Mouse (Mus musculus): Measurements from ENCODE around the gene Lbhd1. TPM values are rescaled to one million over a fixed set of nuclear protein-coding genes. Genes with fewer than 3 reads are reported as not detected.

The Lbhd1 gene
- total and polyA plus RNA-seq, 3 experiments = 15.5 to 123 (median 46.5) TPM

- no peak overlapping the region for H3K9ac ChIP-seq (ENCODE audit: control insufficient read depth, low read depth, low read length, poor library complexity, severe bottlenecking)
Measured at GRCm38 (mm10) chr19:8853117-8853516, 30.4 kb upstream of the Lbhd1 start.

GRCm38 (mm10) chr19:8857689-8858088 is 25.8 kb upstream of the Lbhd1 start:
- Histone ChIP-seq H3K4me3 (ENCODE audit: control insufficient read depth in 1 of 2, insufficient read depth in 1 of 2, low read depth in 2 of 2, low read length in 2 of 2) (no peak overlapping the region), H3K36me3 (ENCODE audit: control insufficient read depth in 1 of 2, insufficient read depth in 2 of 2, low read length in 2 of 2) (no peaks in the 10 kb centered on the region), H3K9me3 (replicated peaks; ENCODE audit: insufficient read depth, low read length) (no peaks in the 10 kb centered on the region), H3K4me1 (ENCODE audit: control insufficient read depth in 1 of 2, insufficient read depth in 2 of 2, low read length in 2 of 2) (no peaks in the 10 kb centered on the region), H3K9ac (ENCODE audit: control insufficient read depth, low read depth, low read length, poor library complexity, severe bottlenecking) (no peak overlapping the region), H3K27me3 (ENCODE audit: control insufficient read depth in 1 of 2, insufficient read depth in 2 of 2, low read length in 2 of 2) (no peaks in the 10 kb centered on the region), H3K79me2 (ENCODE audit: control insufficient read depth, insufficient read depth, low read length, poor library complexity) (no peaks in the 10 kb centered on the region), H3K27ac (ENCODE audit: control insufficient read depth, low read depth, low read length) (no peak overlapping the region)
- DNase-seq (ENCODE audit: low read depth, low spot score) = peak; percentile 76
- TF ChIP-seq GABPA (IDR thresholded peaks at IDR 0.05; ENCODE audit: low read depth, low read length) (no peak), BHLHE40 (IDR thresholded peaks at IDR 0.05; ENCODE audit: borderline replicate concordance, low read depth, low read length) (peak; percentile 75; the same call in 1 of the 2 replicates), E2F4 (IDR thresholded peaks at IDR 0.05; ENCODE audit: borderline replicate concordance, low read depth, low read length) (no peak), TBP (IDR thresholded peaks at IDR 0.05; ENCODE audit: low read depth, low read length) (no peak), CHD1 (IDR thresholded peaks at IDR 0.05; ENCODE audit: low read depth, low read length) (no peak), EP300 (IDR thresholded peaks at IDR 0.05; ENCODE audit: low read depth in 1 of 2, low read length in 2 of 2) (no peak), ZKSCAN1 (IDR thresholded peaks at IDR 0.05; ENCODE audit: low read depth, low read length) (no peak), CHD2 (IDR thresholded peaks at IDR 0.05; ENCODE audit: low read length) (no peak), MYB (IDR thresholded peaks at IDR 0.05; ENCODE audit: low read depth, low read length) (no peak), MAFK (IDR thresholded peaks at IDR 0.05; ENCODE audit: borderline replicate concordance, low read depth, low read length) (peak; percentile 99), SIN3A (IDR thresholded peaks at IDR 0.05; ENCODE audit: low read length) (peak; percentile 43; the same call in 1 of the 2 replicates), ZMIZ1 (IDR thresholded peaks at IDR 0.05; ENCODE audit: low read depth, low read length) (no peak), KAT2A (conservative IDR thresholded peaks at IDR 0.05; ENCODE audit: low read depth, low read length) (no peak), NELFE (IDR thresholded peaks at IDR 0.05; ENCODE audit: low read depth, low read length) (no peak), TCF12 (IDR thresholded peaks at IDR 0.05; ENCODE audit: low read depth, low read length) (no peak), ZNF384 (IDR thresholded peaks at IDR 0.05; ENCODE audit: low read depth, low read length) (no peak), SMC3 (IDR thresholded peaks at IDR 0.05; ENCODE audit: low read depth, low read length) (peak; percentile 89), MXI1 (IDR thresholded peaks at IDR 0.05; ENCODE audit: low read depth, low read length) (peak; percentile 64; the same call in 1 of the 2 replicates), CTCF (IDR thresholded peaks at IDR 0.05 in 2 of 3, conservative IDR thresholded peaks at IDR 0.05 in 1 of 3; ENCODE audit: control insufficient read depth in 1 of 3, insufficient read depth in 1 of 3, low read depth in 2 of 3, low read length in 3 of 3, poor library complexity in 1 of 3, severe bottlenecking in 1 of 3) (peak; percentile 73 to 85 (median 78)), MAX (IDR thresholded peaks at IDR 0.05; ENCODE audit: low read length) (peak; percentile 71), MAZ (IDR thresholded peaks at IDR 0.05; ENCODE audit: low read depth, low read length) (no peak), ZC3H11A (IDR thresholded peaks at IDR 0.05; ENCODE audit: low read depth, low read length) (peak; percentile 85), ETS1 (IDR thresholded peaks at IDR 0.05; ENCODE audit: low read depth, low read length) (no peak), RCOR1 (IDR thresholded peaks at IDR 0.05; ENCODE audit: low read depth, low read length) (no peak), JUND (IDR thresholded peaks at IDR 0.05; ENCODE audit: low read depth, low read length) (no peak), USF2 (IDR thresholded peaks at IDR 0.05; ENCODE audit: borderline replicate concordance in 1 of 2, insufficient read depth in 1 of 2, low read depth in 1 of 2, low read length in 2 of 2) (0 out of 4 replicates have a peak, but pooled peaks of 1 of the 2 experiments have one; percentile 46), MYC (IDR thresholded peaks at IDR 0.05; ENCODE audit: low read depth, low read length) (peak; percentile 89), UBTF (IDR thresholded peaks at IDR 0.05; ENCODE audit: borderline replicate concordance, insufficient read depth, low read depth, low read length) (no peak)

More at GRCm38 (mm10) chr19:8853117-8853516, 30.4 kb upstream of the Lbhd1 start:
- H3K4me3 ChIP-seq (ENCODE audit: control insufficient read depth in 1 of 2, insufficient read depth in 1 of 2, low read depth in 2 of 2, low read length in 2 of 2) = no peak overlapping the region
- no peak for DNase-seq (ENCODE audit: low read depth, low spot score)
- H3K27ac ChIP-seq (ENCODE audit: control insufficient read depth, low read depth, low read length) = no peak overlapping the region
- H3K27me3 ChIP-seq (ENCODE audit: control insufficient read depth in 1 of 2, insufficient read depth in 2 of 2, low read length in 2 of 2) = no peaks in the 10 kb centered on the region
- TF ChIP-seq MXI1 (IDR thresholded peaks at IDR 0.05; ENCODE audit: low read depth, low read length) (no peak), CTCF (IDR thresholded peaks at IDR 0.05 in 2 of 3, conservative IDR thresholded peaks at IDR 0.05 in 1 of 3; ENCODE audit: control insufficient read depth in 1 of 3, insufficient read depth in 1 of 3, low read depth in 2 of 3, low read length in 3 of 3, poor library complexity in 1 of 3, severe bottlenecking in 1 of 3) (no peak), HCFC1 (IDR thresholded peaks at IDR 0.05; ENCODE audit: low read depth, low read length) (no peak), TCF12 (IDR thresholded peaks at IDR 0.05; ENCODE audit: low read depth, low read length) (no peak), CHD2 (IDR thresholded peaks at IDR 0.05; ENCODE audit: low read length) (no peak), TAL1 (IDR thresholded peaks at IDR 0.05; ENCODE audit: low read length) (no peak), POLR2A (IDR thresholded peaks at IDR 0.05; ENCODE audit: control insufficient read depth in 1 of 2, insufficient read depth in 1 of 2, low read depth in 1 of 2, low read length in 2 of 2, poor library complexity in 1 of 2) (no peak), CHD1 (IDR thresholded peaks at IDR 0.05; ENCODE audit: low read depth, low read length) (no peak), JUND (IDR thresholded peaks at IDR 0.05; ENCODE audit: low read depth, low read length) (no peak)
- H3K79me2 ChIP-seq (ENCODE audit: control insufficient read depth, insufficient read depth, low read length, poor library complexity) = no peaks in the 10 kb centered on the region
- H3K36me3 ChIP-seq (ENCODE audit: control insufficient read depth in 1 of 2, insufficient read depth in 2 of 2, low read length in 2 of 2) = no peaks in the 10 kb centered on the region
- no peaks in the 10 kb centered on the region for H3K4me1 ChIP-seq (ENCODE audit: control insufficient read depth in 1 of 2, insufficient read depth in 2 of 2, low read length in 2 of 2)
- H3K9me3 ChIP-seq (replicated peaks; ENCODE audit: insufficient read depth, low read length) = no peaks in the 10 kb centered on the region
